Mouse (Mus musculus) common myeloid progenitor, adult 5-6 weeks (primary cell): Measurements from ENCODE around the gene Fkbp5. TPM values are rescaled to one million over a fixed set of nuclear protein-coding genes. Genes with fewer than 3 reads are reported as not detected.
"Not testable (repeated sequence)": the region's sequence is repeated elsewhere in the genome, so short reads cannot be mapped to it uniquely, and the experiment has no call there.

Experiments used
- ATAC-seq: replicated peaks from 2 replicates; pipeline ENCODE4 v1.8.0; 2016; ENCODE audit warnings: low read depth, mild to moderate bottlenecking, moderate TSS enrichment, inconsistent platforms; ENCODE audit not compliant: poor library complexity, severe bottlenecking
- total RNA-seq: library from RNA; stranded (forward); fragments of 200-1000, 187-1606 nt; gene quantifications from 2 replicates; pipeline ENCODE4 v1.2.3, GENCODE M21; 2017

Fkbp5 gene
- total RNA-seq, result 35.0 and 49.6 TPM in 2 replicates

GRCm38 (mm10) chr17:28517441-28517955 is at the start of gene Fkbp5:
Fkbp5 (minus strand) TSS chr17:28517527.
- ATAC-seq, result no peak

- no peak for ATAC-seq
Observed at GRCm38 (mm10) chr17:28565181-28565580, 47.9 kb upstream of the Fkbp5 start.

- ATAC-seq, result no peak
Observed at GRCm38 (mm10) chr17:28561613-28562012, 44.3 kb upstream of the Fkbp5 start.

GRCm38 (mm10) chr17:28560598-28560997 is 43.3 kb upstream of the Fkbp5 start, which contains the start of gene Clps:
Clps (minus strand) TSS chr17:28560766.
- ATAC-seq, result no peak

- ATAC-seq, result no peak
Observed at GRCm38 (mm10) chr17:28557772-28558171, 40.4 kb upstream of the Fkbp5 start.

- ATAC-seq, result peak; percentile 70
Observed at GRCm38 (mm10) chr17:28556635-28557396, 39.5 kb upstream of the Fkbp5 start.

DNA sequence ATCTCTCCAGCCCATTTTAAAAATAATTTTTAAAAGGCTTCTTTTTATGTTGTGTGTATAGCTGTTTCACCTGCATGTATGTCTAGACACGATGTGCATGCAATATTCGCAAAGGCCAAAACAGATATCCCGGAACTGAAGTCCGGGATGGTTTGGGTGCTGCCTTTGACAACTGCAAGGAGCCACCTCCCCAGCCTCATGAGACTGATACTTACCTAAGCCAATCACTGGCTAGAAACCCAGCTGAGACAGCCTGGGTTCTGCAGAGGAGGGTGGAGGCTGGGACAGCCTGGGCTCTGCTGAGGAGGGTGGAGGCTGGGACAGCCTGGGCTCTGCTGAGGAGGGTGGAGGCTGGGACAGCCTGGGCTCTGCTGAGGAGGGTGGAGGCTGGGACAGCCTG is 36.7 kb upstream of the Fkbp5 start:
- not testable (repeated sequence) for ATAC-seq

GRCm38 (mm10) chr17:28553040-28553793 is 35.9 kb upstream of the Fkbp5 start:
- peak; percentile 76 for ATAC-seq

- no peak for ATAC-seq
Observed at GRCm38 (mm10) chr17:28549111-28549510, 31.8 kb upstream of the Fkbp5 start, which contains the start of gene Clpsl2. Clpsl2 (plus strand) TSS chr17:28549411.

DNA sequence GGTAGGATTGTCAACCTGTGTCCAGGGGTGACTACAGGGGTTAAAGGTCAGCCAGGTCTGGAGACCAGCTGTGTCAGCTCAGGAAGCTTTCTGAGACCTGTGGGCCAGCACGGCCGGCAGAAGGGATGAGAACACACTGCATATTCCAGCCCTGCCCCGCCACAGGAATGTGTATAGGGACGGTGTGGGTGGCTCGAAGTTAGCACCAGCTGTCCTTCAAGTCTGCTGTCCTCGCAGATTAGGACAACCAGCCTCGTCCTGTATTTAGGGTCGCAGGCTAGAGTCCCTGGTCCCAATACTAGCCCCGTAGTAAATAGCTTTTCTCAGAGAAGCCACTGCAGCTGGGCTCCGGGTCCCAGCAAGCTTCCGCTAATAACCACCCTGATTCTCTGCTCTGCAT is 31.2 kb upstream of the Fkbp5 start:
- ATAC-seq, result no peak

DNA sequence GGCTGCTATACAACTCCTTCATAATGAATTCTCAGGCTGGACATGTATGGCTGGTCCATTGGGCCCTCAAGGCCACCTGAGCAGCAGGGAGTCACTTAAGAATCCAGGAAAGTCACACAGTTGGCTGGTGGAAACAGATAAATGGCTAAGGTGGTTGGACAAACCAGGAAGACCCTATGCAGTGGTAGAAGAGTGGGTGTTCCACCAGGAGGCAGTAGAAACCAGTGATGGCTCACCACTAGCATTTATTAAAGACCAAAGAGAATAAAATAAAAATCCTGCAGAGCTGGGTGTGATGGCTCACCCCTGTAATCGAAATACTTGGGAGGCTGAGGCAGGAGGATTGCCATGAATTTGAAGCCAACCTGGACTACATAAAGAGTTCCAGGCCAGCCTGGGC is 29.6 kb upstream of the Fkbp5 start:
- ATAC-seq, result no peak

- no peak for ATAC-seq
Observed at GRCm38 (mm10) chr17:28537881-28538280, 20.6 kb upstream of the Fkbp5 start.

DNA sequence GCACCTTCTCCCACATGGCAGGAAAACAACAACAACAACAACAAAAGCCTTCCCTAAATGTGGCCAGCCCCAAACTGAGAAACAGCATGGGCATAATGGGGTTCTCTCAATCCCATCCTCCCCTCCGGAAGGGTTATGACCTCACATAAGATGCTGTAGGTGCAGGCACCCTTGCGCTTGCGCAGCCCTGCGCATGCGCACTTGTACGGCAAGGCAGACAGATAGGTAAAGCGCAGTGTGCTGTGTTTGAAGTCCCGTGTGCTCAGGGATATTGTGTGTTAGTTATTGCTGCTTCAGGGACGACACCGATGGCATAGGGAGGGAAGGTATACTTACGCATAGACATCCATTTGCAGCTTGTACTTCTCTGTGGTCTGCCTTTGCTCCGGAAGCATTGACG is 16.0 kb upstream of the Fkbp5 start:
- no peak for ATAC-seq

DNA sequence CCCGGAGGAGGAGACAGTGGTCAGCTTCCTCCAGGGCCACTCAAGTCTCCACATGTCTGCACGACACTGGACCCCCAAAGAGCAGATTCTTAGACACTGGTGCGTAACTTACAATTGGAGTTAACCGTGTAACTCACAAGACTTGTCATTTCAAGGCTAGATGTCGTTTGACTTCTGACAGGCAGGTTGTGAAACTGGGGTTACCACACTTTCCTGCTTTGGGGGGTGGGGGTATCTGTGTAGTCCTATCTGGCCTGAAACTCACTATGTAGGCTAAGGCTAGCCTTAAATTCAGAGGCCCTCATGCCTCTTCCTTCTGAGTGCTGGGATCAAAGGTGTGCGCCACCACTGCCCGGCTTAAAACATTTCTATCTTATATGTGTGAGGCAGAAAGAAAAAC is 15.2 kb upstream of the Fkbp5 start:
- no peak for ATAC-seq

GRCm38 (mm10) chr17:28531946-28532345 is 14.6 kb upstream of the Fkbp5 start:
- no peak for ATAC-seq

DNA sequence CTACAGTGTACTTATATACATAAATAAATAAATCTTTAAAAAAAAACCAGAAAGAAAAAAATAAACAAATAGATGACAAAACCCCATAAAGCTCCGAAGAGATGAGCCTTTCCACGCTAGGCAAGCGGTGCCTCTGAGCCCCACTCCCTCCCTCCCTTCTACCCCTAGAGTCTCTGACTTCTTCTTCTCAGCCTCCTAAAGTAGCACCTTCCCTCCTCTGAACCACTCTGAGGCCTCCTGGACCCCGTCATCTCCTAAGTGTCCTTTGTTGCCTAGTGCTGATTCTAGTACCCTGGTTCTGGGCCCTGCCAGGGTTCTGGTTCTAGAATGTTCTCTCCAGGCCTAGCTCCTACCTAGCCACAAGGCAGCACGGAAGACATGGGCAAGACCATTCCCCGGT is 13.2 kb upstream of the Fkbp5 start, which contains the start of gene Armc12:
Armc12 (plus strand) TSS at position 301 of the 400 bp plus-strand sequence.
- no peak for ATAC-seq

DNA sequence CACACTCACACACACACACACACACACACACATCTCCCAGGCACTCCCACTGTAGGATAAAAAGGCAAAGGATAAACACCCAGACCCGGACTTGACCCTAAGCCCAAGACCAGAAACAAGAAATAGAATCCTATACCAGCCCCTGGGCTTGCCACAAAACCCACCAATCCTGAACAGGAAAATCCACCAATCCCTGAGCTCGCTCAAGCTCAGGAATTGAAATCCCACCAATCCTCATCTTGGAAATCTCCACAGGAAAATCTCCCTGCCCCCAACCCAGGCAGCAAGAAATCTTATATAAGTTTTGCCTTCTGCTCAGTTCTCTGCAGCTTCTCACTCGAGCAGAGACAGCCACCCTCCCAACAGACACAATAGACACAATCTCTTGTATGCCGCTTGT is 11.8 kb upstream of the Fkbp5 start:
- no peak for ATAC-seq

DNA sequence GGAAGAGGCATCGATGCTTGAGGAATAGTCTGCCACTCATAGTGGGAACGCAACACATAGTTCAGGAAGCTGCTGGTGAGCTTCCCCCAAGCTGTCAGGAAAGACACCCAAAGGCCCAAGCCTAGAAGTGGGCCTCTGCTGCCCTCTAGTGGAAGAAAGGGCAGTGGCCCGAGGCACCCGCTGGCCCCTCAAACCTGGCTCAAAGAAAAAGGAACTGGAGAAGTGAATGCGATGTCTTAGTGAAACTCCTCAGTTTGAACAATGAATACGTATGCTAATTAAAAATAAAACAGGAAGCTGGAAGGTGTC is 10.7 kb upstream of the Fkbp5 start:
- peak; percentile 73 for ATAC-seq

- ATAC-seq, result no peak
Observed at GRCm38 (mm10) chr17:28527184-28528042, 10.1 kb upstream of the Fkbp5 start.

GRCm38 (mm10) chr17:28524831-28525430 is 7.6 kb upstream of the Fkbp5 start:
- ATAC-seq, result no peak
